Mouse (Mus musculus) CH12.LX (cell line): ENCODE measurements around the gene Olfr358.

ENCODE experiments used
- CHD1 ChIP-seq: IDR thresholded peaks from 2 replicates; pipeline ENCODE4 v1.6.1; 2012; ENCODE audit warnings: low read depth, low read length, improper control_type of control experiment, inconsistent platforms
- CTCF ChIP-seq, 2 experiments: IDR thresholded peaks in 1 of 2; conservative IDR thresholded peaks in 1 of 2; 2 replicates each; pipeline ENCODE4 v1.5.1; 2011 to 2012; ENCODE audit warnings: low read depth in 2 of 2, low read length in 2 of 2, improper control_type of control experiment in 1 of 2, inconsistent platforms in 1 of 2, mild to moderate bottlenecking in 1 of 2, moderate library complexity in 1 of 2
- ELF1 ChIP-seq: IDR thresholded peaks from 2 replicates; pipeline ENCODE4 v1.6.1; 2014; ENCODE audit warnings: low read depth, mild to moderate bottlenecking, inconsistent platforms, low read length, improper control_type of control experiment
- EP300 ChIP-seq: IDR thresholded peaks from 2 replicates; pipeline ENCODE4 v1.6.1; 2011; ENCODE audit warnings: low read length, improper control_type of control experiment
- MAX ChIP-seq: IDR thresholded peaks from 2 replicates; pipeline ENCODE4 v1.6.1; 2011; ENCODE audit warnings: low read length, improper control_type of control experiment
- MAZ ChIP-seq: IDR thresholded peaks from 2 replicates; pipeline ENCODE4 v1.6.1; 2012; ENCODE audit warnings: low read depth, mild to moderate bottlenecking, inconsistent platforms, low read length, improper control_type of control experiment, moderate library complexity
- NELFE ChIP-seq: IDR thresholded peaks from 2 replicates; pipeline ENCODE4 v1.6.1; 2011; ENCODE audit warnings: low read depth, low read length, improper control_type of control experiment
- NRF1 ChIP-seq: IDR thresholded peaks from 2 replicates; pipeline ENCODE4 v1.6.1; 2014; ENCODE audit warnings: low read depth, mild to moderate bottlenecking, inconsistent platforms, low read length, improper control_type of control experiment, moderate library complexity
- POLR2A ChIP-seq: IDR thresholded peaks from 2 replicates; pipeline ENCODE4 v1.6.1; 2011; ENCODE audit warnings: low read depth, mild to moderate bottlenecking, improper control_type of control experiment, low read length
- RCOR1 ChIP-seq: conservative IDR thresholded peaks from 2 replicates; pipeline ENCODE4 v1.6.1; 2012; ENCODE audit warnings: low read depth, mild to moderate bottlenecking, inconsistent platforms, low read length, improper control_type of control experiment
- USF1 ChIP-seq: IDR thresholded peaks from 2 replicates; pipeline ENCODE4 v1.6.1; 2014; ENCODE audit warnings: low read depth, mild to moderate bottlenecking, inconsistent platforms, low read length, improper control_type of control experiment
- ZC3H11A ChIP-seq: IDR thresholded peaks from 2 replicates; pipeline ENCODE4 v1.6.1; 2012; ENCODE audit warnings: low read depth, mild to moderate bottlenecking, inconsistent platforms, low read length, improper control_type of control experiment
- ZNF384 ChIP-seq: IDR thresholded peaks from 2 replicates; pipeline ENCODE4 v1.6.1; 2012; ENCODE audit warnings: low read depth, low read length, improper control_type of control experiment, inconsistent platforms

DNA sequence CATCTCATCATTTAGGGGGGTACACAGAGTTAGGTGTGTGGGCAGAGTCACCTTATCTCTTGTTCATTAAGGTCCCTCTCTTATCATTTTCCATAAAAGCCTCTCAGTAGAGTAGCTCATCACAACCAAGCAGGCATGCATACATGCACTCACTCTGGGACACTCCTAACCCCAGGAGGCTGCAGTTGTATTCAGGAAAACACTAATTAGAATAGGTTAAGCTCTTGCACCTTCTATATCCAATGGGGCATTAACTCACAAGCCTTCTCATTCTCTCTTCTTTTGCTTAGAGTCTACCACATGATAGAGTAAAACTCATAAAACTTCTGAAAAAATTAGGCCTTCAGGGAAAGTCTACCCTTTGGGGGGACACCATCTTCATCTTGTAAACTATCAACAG is at the start of gene Olfr358:
- no peak for TF ChIP-seq CTCF (conservative IDR thresholded peaks at IDR 0.05 in 1 of 2, IDR thresholded peaks at IDR 0.05 in 1 of 2; ENCODE audit: low read depth in 2 of 2, low read length in 2 of 2)
- no peak for TF ChIP-seq POLR2A
- no peak for TF ChIP-seq ZC3H11A
- no peak for TF ChIP-seq ELF1
- no peak for TF ChIP-seq MAX
- TF ChIP-seq CHD1, result no peak
- TF ChIP-seq USF1, result no peak
- no peak for TF ChIP-seq EP300
- no peak for TF ChIP-seq MAZ
- TF ChIP-seq NELFE, result no peak
- no peak for TF ChIP-seq NRF1
- TF ChIP-seq RCOR1, result no peak
- TF ChIP-seq ZNF384, result no peak
